Mouse (Mus musculus) kidney, postnatal 14 days (tissue): ENCODE measurements around the gene Cyba.
A peak's percentile ranks its signal among the peaks of the same experiment; 100 is the strongest.

Source experiments
- DNase-seq: peaks from one replicate; pipeline ENCODE4 v3.0.0; 2022; ENCODE audit warnings: mixed read lengths

Cyba gene

DNA sequence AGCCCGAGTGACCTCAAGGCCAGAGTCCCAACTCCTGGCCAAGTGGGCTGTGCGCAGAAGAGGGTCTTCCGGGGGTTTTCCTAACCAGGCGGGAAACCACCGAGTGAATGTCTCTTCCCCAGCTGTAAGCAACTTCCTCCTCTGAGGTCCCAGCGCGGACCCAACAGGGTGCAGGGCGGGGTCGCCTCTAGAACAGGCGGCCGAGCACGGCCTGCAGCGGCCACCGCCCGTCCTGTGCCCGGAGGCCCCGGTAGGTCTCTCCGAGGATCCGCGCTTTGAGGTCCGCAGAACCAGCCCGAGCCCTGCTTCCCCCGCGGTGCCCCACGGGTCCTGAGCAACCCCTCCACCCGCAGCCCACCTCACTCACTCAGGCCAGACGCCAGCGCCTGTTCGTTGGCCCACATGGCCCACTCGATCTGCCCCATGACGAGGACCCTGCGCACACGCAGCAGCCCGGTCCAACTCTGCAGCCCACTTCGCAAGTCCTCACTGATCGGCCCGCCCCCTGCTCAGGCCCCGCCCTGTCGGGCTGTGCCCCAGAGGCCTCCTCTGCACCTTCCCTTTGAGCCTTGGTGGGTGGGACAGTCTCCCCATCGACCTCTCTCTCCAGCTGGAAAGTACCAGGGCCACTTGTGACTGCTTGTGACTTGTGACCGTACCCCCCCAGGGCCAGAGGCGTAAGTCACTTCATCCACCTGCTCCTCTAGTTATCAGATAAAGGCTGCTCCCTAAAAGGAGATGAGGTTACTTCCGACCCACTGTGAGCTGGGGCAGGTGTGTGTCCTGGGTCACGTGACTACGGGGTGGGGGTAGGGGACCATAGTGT lies at the start of gene Cyba:
Gene Cyba, minus strand, starts transcription at position 488 of the 826 bp plus-strand sequence.
- DNase-seq = peak; percentile 88

DNA sequence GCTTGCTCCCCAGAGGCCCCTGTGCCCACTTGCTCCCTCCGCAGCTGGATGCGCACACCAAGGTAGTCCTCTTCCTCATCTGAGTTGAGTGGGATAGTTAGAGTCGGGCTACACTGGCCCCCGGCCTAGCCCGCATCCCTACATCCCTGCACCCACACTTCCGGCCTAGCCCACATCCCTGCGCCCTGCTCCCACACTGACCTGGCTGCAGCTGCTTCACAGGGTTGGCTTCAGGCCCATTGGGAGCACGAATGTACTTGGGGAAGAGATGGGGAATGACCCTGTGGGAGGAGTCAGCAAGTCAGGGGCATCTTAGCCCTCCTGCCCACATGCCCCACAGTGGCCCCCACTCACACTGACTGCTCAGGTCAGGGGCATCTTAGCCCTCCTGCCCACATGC lies 49.7 kb upstream of the Cyba start:
- DNase-seq = no peak

DNA sequence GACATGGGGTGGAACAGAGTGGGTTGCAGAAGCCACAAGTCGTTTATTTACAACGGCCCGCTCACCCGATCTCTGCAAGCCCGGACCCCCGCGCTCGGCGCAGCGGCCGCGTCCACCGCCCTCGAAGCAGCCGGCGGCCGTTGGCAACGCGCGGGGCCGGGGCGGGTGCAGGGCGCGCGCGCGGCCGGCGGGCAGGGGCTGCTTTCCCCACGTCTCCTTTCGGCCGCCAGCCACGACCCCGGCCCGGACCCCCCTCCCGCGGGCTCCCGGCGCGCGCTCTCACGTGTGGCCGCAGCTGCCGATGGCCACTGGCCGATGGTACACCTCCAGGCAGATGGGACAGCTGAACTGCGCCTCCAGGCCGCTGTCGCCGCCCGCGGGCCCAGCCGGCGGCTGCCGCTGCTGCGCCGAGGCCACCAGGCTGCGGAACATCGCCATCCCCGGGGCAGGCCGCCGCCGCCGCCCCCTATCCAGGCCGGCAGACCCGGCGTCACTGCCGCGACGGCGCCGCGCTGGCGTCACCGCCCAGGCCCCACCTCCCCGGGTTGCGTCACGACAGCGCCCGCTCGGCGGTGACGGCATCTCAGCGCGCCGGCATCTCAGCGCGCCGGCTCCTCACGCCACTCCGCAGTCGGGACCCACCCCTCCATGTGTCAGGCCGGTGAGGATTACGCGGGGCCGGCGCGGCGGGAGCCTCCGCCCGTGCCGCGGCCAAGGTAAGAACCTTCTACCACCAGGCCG lies 43.0 kb upstream of the Cyba start, which contains the start of the genes Rnf166 and Ctu2:
Gene Rnf166, minus strand, starts transcription at position 485 of the 741 bp plus-strand sequence.
Gene Ctu2, plus strand, starts transcription at position 564 of the 741 bp plus-strand sequence.
- peak; percentile 96 for DNase-seq

DNA sequence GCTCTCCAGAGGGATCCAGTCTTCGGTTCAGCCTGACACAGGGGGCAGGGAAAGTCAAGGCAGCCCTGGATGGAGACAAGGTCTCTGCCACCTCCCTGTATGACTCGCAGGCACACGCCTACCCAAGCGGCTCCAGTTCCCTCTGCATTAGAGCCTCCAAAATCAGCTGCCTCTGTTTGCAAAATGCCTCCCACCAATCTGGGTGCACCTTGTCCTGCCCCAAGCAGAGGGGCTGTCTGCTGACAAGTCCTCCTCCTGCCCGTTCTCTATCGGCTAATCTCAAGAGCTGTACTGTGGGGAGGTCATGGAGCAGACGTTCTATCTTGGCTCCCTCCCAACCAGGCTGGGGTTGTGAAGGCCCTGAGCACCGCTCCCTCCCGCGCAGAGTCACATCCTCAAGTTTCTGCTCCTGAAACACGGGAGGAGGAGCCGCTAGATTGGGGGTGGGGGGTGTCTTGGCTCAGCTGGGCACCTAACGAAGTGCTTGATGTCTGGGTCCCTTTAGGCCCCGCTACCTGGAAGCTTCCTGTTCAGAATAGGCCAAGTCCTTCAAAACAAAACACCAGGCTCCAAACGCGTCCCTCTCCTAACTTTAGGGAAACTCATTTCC lies 42.3 kb upstream of the Cyba start:
- peak; percentile 70 for DNase-seq

DNA sequence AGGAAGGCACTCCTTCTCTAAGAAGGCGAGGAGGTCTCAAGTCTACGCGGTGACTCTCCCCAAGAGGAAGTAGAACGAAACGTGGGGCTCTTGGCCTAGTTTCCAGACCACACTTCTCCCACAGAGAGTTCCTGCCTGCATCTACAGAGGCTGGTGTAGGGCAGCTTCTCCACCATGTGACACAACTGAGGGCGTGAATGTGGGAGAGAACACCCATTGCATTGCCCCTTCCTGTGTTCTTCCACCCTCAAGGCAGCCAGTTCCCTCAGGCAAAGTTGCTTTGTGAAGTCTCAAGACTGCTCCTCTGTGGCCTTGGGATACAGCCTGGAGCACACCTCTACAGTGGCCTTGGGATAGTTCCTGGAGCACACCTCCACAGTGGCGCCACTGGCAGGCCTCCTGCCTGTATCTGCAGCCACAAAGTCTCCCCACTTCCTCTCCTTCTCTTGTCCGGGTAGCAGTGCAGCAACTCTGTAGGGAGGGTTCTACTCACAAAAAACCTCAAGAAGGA lies 41.2 kb upstream of the Cyba start:
- DNase-seq = no peak

DNA sequence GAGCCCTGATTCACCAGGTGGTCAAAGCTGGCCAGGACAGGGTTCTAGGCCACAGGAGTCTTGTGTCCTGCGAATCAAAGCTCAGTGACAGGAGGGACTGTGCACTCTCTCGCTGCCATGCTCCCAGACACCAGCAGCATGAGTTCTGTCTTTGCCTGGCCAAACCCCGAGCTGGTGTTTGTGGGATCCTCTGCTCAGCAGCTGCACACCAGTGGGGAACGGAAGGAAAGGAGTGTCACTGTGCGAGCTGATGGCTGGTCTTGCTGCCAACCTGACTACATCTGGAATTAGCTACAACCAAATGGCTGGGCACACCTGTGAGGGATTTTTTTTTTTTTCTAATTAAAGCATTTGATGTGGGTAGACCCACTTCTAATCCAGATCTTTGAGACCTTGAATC lies 38.0 kb upstream of the Cyba start:
- DNase-seq = no peak

DNA sequence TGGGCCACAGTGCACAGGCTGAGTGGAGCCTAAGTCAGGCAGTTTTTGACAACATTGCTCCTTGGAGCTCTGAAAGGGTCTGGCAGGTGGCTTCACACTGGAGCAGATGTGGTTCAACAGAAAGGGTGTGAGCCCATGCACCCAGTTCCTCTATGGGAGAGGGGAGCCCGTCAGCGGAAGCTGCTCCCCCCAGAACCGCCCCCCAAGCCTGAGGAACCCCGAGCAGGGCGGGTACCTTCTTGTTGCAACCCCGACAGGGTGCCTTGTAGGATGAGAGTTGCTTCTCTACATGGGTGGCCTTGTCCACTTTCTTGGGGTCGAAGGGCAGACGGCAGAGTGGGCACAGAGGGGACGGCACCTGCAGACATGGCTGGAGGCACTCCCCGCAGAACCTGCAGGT lies 37.2 kb upstream of the Cyba start:
- DNase-seq = no peak

DNA sequence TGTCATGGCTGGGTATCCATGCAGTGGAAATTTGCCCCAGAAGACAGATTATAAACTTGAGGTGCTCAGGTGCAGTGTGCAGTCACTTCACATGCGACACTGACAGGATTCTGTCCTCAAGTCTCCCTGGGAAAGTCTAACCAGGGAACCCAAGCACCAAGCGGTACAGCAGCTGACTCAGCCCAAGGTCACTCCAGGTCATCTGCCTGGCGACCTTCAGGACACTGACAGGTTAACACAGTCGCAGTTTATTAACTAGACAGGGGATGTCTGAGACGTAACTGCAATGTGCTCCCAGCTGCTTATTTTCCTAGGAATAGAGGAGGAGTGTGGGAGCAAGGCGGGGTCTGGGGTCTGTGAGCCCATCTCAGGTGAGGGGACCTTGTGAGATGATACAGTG lies 36.7 kb upstream of the Cyba start:
- no peak for DNase-seq

DNA sequence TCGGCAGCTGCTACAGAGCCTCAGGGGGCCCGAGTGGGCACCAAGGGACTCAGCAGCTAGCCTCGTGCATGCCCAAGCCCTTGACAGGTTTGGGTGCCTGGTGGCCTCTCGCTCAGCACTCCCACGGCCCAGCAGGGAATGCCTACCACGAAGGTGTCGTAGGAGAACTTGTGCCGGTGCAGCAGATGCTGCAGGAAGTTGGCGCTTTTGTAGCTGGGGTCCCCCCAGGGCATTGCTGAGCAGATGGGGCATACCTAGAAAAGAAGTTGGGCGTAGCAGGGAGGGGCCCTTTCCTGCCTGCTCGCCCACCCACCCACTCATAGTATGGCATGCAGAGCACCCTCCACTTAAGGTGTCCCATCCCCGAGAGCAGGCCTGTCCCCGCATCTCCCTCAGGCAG lies 35.1 kb upstream of the Cyba start:
- DNase-seq = no peak

DNA sequence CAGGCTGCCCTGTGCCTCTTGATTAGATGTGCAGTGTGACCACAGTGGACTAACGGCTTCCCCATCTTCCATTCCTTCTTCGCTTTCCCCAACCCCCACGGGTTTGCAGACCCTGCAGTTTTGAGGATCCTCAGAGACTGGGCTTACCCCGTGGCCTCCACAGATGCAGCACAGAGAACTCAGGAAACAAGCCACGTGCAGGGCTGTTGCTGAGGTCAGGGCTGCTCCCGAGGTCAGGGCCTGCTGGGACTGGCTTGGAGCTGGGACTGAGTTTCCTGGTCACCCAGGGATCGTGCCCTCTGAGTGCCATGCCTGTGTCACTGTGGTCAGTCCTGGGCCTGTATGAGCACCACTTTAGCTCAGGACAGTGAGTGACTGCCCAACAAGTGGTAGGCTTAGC lies 32.3 kb upstream of the Cyba start:
- no peak for DNase-seq

DNA sequence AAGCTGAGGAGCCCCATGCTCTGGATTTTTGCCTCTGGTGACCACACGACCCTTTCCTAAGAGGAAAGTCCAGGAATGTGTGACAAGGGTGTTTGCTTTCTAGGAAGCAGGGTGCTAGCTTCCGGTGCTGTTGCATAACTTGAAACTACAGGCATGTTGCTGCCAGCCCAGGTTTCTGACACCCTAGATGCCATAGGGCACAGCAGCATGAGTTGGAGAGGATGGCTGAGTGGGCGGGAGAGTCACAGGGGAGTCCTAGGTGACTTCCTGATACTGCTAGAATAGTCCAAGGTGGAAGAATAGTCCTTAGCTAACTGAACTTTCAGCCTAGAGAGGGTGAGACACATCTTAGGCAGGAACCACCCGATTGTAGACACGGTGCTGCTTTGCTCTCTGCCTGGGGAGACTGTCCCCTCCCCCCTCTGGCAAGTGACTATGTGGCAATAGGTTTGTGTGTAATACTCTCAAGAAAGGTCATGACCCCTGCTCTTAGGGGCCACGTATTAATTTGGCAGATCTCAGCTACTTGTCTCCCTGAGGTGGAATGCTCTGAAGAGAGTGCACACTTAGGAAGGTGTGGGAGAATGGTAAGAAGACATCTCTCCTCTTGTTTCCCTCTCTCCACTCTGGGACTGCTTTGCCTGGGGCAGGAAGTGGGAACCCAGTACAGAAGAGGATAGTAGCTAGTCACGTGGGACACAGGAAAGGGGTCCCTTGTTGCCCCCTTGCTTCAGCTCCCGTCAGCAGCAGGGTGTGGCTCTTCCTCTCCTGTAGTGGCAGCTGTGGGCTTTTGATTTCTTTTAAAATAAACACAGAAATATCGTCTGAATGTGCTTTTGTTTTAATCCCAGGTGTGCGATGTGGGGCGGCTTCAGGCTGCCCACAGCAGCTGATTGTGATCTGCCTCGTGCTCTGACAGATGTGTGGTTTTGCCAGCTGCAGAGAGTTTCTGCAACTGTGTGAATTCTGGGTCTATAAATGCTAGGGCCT lies 31.2 kb upstream of the Cyba start:
- no peak for DNase-seq

DNA sequence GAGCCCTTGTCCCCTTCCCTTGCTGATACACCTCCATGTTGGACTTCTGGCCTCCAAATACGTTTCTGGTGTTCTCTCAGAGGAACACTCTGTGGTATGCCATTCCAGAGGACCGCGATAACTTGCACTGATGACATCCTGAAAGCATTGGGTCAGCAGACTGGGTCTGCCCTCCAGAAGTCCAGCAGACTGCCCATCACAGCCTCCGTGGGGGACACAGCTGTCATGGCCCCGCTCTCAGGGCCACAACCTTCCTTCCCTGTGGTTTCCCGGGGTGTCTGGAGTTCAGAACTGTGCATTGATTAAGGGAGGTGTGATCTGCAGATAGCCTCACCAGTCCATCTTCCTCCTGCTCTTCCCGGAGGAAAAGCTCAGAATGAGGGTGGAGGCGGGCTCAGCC lies 29.8 kb upstream of the Cyba start:
- DNase-seq = no peak

DNA sequence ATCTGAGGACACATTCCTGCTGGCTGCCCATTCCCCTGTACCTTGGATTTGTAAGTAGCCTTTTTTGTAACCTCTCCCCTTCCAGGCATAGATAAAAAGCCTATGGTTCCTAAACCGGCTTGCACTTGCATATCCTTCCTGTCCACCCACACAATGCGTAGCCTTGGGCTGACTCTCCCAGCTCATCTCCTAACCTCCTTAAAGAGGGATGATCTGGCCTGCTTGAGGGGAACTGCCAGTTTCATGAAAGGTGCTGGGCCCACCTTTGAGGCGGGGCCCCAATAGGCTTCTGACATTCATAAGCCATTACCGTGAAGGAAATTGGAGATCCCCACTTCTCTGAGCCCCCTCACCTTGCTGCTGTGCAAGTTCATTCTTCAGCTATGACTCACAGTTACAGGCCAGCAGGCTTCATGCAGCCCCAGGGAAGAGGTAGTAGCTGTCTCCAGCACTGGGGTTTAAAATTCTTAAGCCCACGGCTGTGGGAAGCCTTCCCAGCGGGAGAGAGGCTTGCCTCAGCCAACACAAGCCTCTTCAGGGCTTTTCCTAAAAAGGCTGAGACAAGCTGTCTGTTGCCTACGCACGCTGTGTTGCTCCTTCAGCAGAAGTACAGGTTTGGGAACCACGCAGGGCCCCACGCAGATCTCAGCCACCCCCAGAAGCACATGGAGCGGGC lies 28.9 kb upstream of the Cyba start:
- no peak for DNase-seq

DNA sequence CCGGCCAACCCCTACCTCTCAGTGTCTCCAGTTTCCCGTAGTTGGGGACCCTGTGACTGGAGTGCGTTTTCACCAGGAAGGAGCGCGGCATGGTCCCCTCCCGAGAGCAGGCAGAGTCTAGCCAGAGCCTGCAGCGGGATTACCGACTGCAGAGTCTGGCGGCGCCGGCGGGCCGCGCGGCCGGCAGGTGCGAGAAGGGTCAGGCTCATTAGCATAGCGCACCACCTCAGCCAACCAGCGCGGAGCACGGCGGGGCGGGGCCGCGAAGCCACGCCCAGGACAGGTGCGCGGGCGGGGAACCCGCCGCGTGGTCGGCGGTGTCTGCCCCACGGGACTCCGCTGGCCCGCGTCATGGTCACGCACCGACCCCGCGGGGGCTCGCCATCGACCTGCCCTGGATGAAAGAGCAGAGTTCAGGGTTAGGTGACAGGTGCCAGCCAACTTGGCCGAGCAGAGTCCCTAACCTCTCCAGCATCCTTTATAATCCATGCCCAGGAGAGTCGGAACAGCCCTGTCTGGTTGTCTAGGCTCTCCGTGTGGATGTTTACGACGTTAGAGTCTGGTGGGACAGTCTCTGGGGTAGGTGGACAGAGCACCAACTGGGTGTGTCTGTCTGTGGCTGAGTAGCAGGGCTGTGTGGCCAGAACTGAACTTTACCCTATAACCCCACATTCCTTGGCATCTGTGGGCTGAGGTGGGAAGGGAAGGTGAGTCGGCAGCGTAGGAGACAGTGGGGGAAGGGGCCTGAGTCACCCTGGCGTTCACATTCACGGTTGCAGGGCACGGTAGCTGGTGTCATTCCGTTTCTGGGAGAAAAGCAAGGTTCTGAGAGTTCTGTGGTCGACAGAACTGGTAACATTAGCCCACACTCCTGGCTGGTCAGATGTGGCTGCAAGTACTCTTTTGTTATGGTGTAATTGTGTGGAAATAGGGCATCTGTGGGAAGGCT lies 28.1 kb upstream of the Cyba start, which contains the start of gene Snai3:
Gene Snai3, minus strand, starts transcription at position 210 of the 949 bp plus-strand sequence.
- peak; percentile 87 for DNase-seq

DNA sequence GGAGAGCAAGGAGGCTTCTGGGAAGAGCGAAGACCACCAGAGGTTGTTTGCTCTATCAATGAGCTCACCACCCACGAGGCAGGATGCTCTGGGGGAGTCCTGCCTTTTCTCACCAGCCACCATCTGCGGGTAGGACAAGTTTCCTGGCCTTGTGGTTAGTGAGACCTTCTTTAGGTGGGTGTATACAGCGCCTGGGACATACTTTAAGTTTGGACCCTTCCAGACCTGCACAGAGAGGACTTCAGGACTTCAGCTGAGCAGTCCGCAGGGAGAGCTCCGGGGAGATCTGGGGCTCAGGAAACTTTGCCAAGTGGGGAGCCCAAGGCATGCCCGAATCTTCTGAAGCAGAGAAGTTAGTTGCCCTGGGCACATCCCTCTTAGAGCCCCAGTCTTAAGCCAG lies 27.3 kb upstream of the Cyba start:
- DNase-seq = no peak

DNA sequence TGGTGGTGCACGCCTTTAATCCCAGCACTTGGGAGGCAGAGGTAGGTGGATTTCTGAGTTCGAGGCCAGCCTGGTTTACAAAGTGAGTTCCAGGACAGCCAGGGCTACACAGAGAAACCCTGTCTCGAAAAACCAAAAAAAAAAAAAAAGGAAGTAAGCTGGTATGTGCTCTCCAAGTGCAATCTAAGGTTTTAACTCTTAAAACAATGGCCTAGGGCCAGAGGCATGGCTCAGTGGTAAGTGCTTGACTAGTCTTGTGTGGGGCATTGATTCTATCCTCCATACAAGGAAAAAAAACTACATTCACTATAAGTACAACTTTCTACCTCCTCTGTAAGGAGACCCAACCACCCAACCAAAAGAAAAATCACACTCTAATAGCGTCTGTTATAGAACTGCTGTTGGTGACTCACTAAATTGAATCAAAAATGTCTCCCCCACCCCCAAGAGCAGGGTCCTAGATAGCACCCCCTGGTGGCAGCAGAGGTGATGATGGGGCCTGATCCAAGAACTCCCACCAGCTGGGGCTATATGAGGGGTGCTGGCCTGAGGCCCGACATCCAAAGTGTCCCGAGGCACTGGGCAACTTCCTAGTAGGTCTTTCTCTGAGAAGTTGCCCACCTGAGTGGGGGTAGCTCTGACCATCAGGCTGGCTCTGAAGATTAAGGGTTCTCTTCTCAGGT lies 26.6 kb upstream of the Cyba start:
- DNase-seq = no peak

DNA sequence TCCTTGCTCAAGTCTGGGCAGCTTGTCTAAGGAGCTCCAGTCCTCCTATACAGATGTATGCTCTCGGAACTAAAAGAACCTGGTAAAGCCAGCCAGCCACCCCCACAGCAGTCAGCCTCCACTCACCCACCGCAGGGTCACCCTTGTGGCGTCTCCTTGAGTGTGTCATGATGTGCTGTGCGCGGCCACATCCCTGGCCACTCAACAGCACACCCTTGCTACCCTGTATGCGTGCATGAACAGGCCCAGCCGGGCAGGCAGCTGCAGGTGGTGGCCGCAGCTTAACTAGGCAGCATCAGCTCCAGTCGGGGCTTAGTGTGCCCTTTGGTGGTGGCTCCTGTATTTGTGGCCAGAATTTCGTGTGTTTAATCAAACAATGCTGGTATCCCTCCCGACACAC lies 24.4 kb upstream of the Cyba start:
- DNase-seq = no peak

DNA sequence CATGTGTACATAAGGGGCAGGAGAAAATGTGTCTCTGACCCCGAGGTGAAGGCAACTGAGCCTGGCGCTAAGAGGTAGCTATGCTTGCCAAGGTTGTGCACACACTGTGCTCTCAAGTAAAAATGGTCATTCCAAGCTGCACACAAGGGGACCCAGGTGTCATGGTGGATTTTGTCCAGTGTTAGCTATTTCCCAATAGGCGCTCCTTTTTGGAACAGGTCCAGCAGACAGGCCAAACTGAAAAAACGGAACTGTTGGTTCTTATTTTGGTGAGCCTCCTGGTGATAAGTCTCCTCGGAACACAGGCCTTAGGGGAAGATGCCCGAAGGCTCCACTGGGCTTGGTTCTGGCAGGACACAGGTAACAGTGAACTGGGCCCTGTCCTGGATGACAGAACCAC lies 21.7 kb upstream of the Cyba start:
- no peak for DNase-seq

DNA sequence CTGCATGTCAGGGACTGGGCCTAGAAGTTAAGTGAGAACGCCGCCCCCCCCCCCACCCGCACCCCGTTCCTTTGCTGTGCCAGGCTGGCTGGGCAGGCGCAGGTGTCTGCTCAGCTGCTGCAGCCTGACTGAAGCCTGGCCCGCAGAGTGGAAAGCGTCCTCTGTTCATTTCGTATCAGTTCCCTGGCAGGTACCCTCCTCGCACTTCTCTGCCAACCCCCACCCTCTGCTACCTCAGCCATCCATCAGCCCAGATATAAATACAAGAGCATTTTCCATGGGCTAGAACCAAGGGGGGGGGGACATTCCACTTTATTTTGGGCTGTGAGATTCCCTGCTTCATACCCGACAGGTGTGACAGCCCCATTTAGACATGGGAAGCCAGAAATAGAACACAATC lies 19.4 kb upstream of the Cyba start:
- DNase-seq = no peak
